Mouse (Mus musculus): ENCODE results near the gene Fstl5. TPM values are rescaled to one million over a fixed set of nuclear protein-coding genes. Genes with fewer than 3 reads are reported as not detected.

Fstl5 gene
- polyA plus RNA-seq (2012; rRNA removed), result 0.15 TPM in 1 of 2 replicates, not detected in the other

DNA sequence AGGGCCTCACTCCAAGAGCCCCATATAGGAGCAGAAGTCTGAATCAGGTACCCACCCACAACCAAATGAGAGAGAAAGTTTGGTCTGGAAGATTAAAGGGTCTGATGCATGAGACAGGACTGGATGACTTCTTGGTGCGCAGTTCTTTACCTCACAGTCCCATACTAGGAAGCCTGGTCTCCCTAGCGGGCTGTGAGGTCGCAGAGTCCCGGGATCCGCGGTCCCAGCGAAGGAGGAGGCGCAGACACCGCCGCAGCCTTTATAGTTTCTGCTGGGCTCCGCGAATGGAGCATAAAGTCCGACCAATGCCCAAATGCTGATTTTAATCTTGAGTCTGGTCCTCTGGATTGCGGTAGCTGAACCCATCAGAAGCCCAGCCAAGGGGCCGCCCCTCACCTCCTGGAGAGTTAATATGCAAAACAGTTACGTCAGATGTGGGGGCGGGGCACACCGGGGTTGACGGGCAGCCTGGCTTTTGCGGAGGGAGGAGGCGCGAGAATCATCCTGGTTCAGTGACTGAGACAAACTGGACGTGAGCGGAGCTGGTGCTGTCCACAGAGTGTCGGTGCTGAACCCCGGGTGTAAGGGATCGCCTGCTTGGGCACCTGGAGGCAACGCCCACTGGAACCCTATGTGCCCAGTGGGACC is at the start of gene Fstl5:
Gene Fstl5, plus strand, starts transcription at position 211 of the 648 bp plus-strand sequence.
- no peaks in the 10 kb centered on the region for H3K4me1 ChIP-seq (replicated peaks; ENCODE audit: control insufficient read depth, insufficient read depth, low read length)
- H3K36me3 ChIP-seq (ENCODE audit: control insufficient read depth, insufficient read depth, low read length), result no peaks in the 10 kb centered on the region
- TF ChIP-seq CTCF (IDR thresholded peaks at IDR 0.05; ENCODE audit: borderline replicate concordance, control insufficient read depth, extremely low read depth, insufficient read depth, low read length, poor library complexity), result no peak
- no peak for TF ChIP-seq POLR2A (IDR thresholded peaks at IDR 0.05; ENCODE audit: control insufficient read depth, extremely low read depth, insufficient read depth, low read length, poor library complexity)
- 4% methylated on average over 28 of the region's 28 CpGs for WGBS
- H3K4me3 ChIP-seq (ENCODE audit: control insufficient read depth, insufficient read depth, low read length), result no peak within 1 kb of the TSS
- peak; percentile 13 for DNase-seq
- no peak within 1 kb of the TSS for H3K27ac ChIP-seq (ENCODE audit: control insufficient read depth, insufficient read depth, low read length)
- H3K27me3 ChIP-seq (ENCODE audit: control insufficient read depth, insufficient read depth, low read length), result no peaks in the 10 kb centered on the region; the same call in 1 of the 2 replicates

- Histone ChIP-seq H3K36me3 (ENCODE audit: control insufficient read depth, insufficient read depth, low read length) (no peaks in the 10 kb centered on the region), H3K27ac (ENCODE audit: control insufficient read depth, insufficient read depth, low read length) (no peak overlapping the region), H3K4me3 (ENCODE audit: control insufficient read depth, insufficient read depth, low read length) (no peak overlapping the region), H3K4me1 (replicated peaks; ENCODE audit: control insufficient read depth, insufficient read depth, low read length) (no peaks in the 10 kb centered on the region), H3K27me3 (ENCODE audit: control insufficient read depth, insufficient read depth, low read length) (no peaks in the 10 kb centered on the region)
- no peak for DNase-seq
- no peak for TF ChIP-seq CTCF (IDR thresholded peaks at IDR 0.05; ENCODE audit: borderline replicate concordance, control insufficient read depth, extremely low read depth, insufficient read depth, low read length, poor library complexity)
- TF ChIP-seq POLR2A (IDR thresholded peaks at IDR 0.05; ENCODE audit: control insufficient read depth, extremely low read depth, insufficient read depth, low read length, poor library complexity), result no peak
Measured at GRCm38 (mm10) chr3:76025523-76025922, 48.5 kb upstream of the Fstl5 start.

GRCm38 (mm10) chr3:76051124-76051523 is 22.9 kb upstream of the Fstl5 start:
- Histone ChIP-seq H3K36me3 (ENCODE audit: control insufficient read depth, insufficient read depth, low read length) (no peaks in the 10 kb centered on the region), H3K4me3 (ENCODE audit: control insufficient read depth, insufficient read depth, low read length) (no peak overlapping the region), H3K27ac (ENCODE audit: control insufficient read depth, insufficient read depth, low read length) (no peak overlapping the region), H3K27me3 (ENCODE audit: control insufficient read depth, insufficient read depth, low read length) (no peaks in the 10 kb centered on the region), H3K4me1 (replicated peaks; ENCODE audit: control insufficient read depth, insufficient read depth, low read length) (no peaks in the 10 kb centered on the region)
- 90% methylated on average over 3 of the region's 3 CpGs for WGBS
- TF ChIP-seq POLR2A (IDR thresholded peaks at IDR 0.05; ENCODE audit: control insufficient read depth, extremely low read depth, insufficient read depth, low read length, poor library complexity) (no peak), CTCF (IDR thresholded peaks at IDR 0.05; ENCODE audit: borderline replicate concordance, control insufficient read depth, extremely low read depth, insufficient read depth, low read length, poor library complexity) (no peak)
- DNase-seq, result no peak

- Histone ChIP-seq H3K4me1 (replicated peaks; ENCODE audit: control insufficient read depth, insufficient read depth, low read length) (no peaks in the 10 kb centered on the region), H3K27ac (ENCODE audit: control insufficient read depth, insufficient read depth, low read length) (no peak overlapping the region), H3K27me3 (ENCODE audit: control insufficient read depth, insufficient read depth, low read length) (no peaks in the 10 kb centered on the region), H3K4me3 (ENCODE audit: control insufficient read depth, insufficient read depth, low read length) (no peak overlapping the region), H3K36me3 (ENCODE audit: control insufficient read depth, insufficient read depth, low read length) (no peaks in the 10 kb centered on the region)
- TF ChIP-seq CTCF (IDR thresholded peaks at IDR 0.05; ENCODE audit: borderline replicate concordance, control insufficient read depth, extremely low read depth, insufficient read depth, low read length, poor library complexity) (no peak), POLR2A (IDR thresholded peaks at IDR 0.05; ENCODE audit: control insufficient read depth, extremely low read depth, insufficient read depth, low read length, poor library complexity) (no peak)
- 76% methylated on average over 1 of the region's 1 CpGs for WGBS
- no peak for DNase-seq
Measured at GRCm38 (mm10) chr3:76061996-76062395, 12.1 kb upstream of the Fstl5 start.

DNA sequence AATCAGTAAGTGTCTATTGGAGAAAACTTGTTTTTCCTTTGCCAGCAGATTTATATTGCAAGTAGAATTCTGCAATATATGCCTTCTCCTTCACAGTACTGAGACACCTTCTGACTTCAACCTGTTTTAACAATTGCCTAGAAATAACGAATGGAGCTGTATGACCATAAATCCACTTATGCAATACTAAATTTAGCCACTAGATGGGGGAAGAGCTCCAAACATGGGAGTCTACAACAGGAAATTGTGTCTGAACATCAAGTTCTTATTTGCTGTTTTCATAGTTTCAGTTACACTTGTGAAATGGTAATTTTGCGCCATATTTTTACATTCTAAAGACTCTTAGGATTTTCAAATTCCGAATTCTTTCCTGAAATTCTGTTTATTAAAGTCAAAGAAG is 6.2 kb upstream of the Fstl5 start:
- Histone ChIP-seq H3K27me3 (ENCODE audit: control insufficient read depth, insufficient read depth, low read length) (no peaks in the 10 kb centered on the region), H3K27ac (ENCODE audit: control insufficient read depth, insufficient read depth, low read length) (no peak overlapping the region), H3K4me3 (ENCODE audit: control insufficient read depth, insufficient read depth, low read length) (no peak overlapping the region), H3K4me1 (replicated peaks; ENCODE audit: control insufficient read depth, insufficient read depth, low read length) (no peaks in the 10 kb centered on the region), H3K36me3 (ENCODE audit: control insufficient read depth, insufficient read depth, low read length) (no peaks in the 10 kb centered on the region)
- WGBS, result 6% methylated on average over 3 of the region's 3 CpGs
- TF ChIP-seq CTCF (IDR thresholded peaks at IDR 0.05; ENCODE audit: borderline replicate concordance, control insufficient read depth, extremely low read depth, insufficient read depth, low read length, poor library complexity) (no peak), POLR2A (IDR thresholded peaks at IDR 0.05; ENCODE audit: control insufficient read depth, extremely low read depth, insufficient read depth, low read length, poor library complexity) (no peak)
- DNase-seq, result peak; percentile 9

DNA sequence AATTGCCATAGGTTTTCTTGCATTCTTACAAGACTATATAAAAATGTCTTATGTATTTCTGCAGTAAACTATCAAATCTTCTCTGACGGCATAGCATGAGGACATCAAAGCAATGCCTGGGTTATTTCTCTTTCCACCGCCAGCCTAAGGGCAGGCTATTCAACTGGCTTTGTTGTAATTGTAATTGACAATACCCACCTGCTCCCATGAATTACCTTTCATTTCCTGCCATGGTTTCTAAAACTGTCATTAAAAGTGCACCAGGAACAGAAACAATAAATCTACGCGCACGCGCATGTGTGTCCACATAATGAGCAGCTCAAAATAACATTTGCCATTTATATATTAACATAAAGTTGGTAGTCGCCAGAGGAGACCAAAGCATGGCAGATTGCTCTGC is 1.2 kb upstream of the Fstl5 start:
- no peak for DNase-seq
- no peaks in the 10 kb centered on the region; the same call in 1 of the 2 replicates for H3K27me3 ChIP-seq (ENCODE audit: control insufficient read depth, insufficient read depth, low read length)
- no peaks in the 10 kb centered on the region for H3K4me1 ChIP-seq (replicated peaks; ENCODE audit: control insufficient read depth, insufficient read depth, low read length)
- no peak overlapping the region for H3K4me3 ChIP-seq (ENCODE audit: control insufficient read depth, insufficient read depth, low read length)
- WGBS, result 90% methylated on average over 7 of the region's 7 CpGs
- no peaks in the 10 kb centered on the region for H3K36me3 ChIP-seq (ENCODE audit: control insufficient read depth, insufficient read depth, low read length)
- TF ChIP-seq POLR2A (IDR thresholded peaks at IDR 0.05; ENCODE audit: control insufficient read depth, extremely low read depth, insufficient read depth, low read length, poor library complexity) (no peak), CTCF (IDR thresholded peaks at IDR 0.05; ENCODE audit: borderline replicate concordance, control insufficient read depth, extremely low read depth, insufficient read depth, low read length, poor library complexity) (no peak)
- no peak overlapping the region for H3K27ac ChIP-seq (ENCODE audit: control insufficient read depth, insufficient read depth, low read length)

- Histone ChIP-seq H3K27me3 (ENCODE audit: control insufficient read depth, insufficient read depth, low read length) (no peaks in the 10 kb centered on the region), H3K4me3 (ENCODE audit: control insufficient read depth, insufficient read depth, low read length) (no peak overlapping the region), H3K4me1 (replicated peaks; ENCODE audit: control insufficient read depth, insufficient read depth, low read length) (no peaks in the 10 kb centered on the region), H3K36me3 (ENCODE audit: control insufficient read depth, insufficient read depth, low read length) (no peaks in the 10 kb centered on the region), H3K27ac (ENCODE audit: control insufficient read depth, insufficient read depth, low read length) (no peak overlapping the region)
- no peak for DNase-seq
- no peak for TF ChIP-seq CTCF (IDR thresholded peaks at IDR 0.05; ENCODE audit: borderline replicate concordance, control insufficient read depth, extremely low read depth, insufficient read depth, low read length, poor library complexity)
- no peak for TF ChIP-seq POLR2A (IDR thresholded peaks at IDR 0.05; ENCODE audit: control insufficient read depth, extremely low read depth, insufficient read depth, low read length, poor library complexity)
- 97% methylated on average over 1 of the region's 1 CpGs for WGBS
Measured at GRCm38 (mm10) chr3:76140445-76140844, 66.4 kb downstream of the Fstl5 start.
